Mouse (Mus musculus): ENCODE measurements around the gene Farsb.
A peak's percentile ranks its signal among the peaks of the same experiment; 100 is the strongest.

Gene Farsb

DNA sequence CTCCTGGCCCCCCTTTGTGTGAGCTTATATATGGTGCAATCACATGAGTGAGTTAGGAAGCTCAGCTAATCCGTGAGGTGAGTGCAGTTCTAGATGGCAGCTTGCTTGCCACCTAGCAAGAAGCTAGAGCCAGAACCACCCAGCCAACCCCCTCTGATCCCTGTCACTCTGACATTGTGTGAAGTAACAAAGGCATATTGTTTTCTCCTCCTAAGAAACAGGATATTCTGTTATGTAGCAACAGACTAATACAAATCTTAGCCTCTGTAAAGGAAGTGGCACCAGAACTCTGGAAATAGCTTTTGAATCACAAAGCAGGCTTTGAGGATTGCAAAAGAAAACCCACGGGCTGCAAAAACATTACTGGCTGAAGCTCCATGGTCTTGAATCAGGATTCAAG, 4.3 kb downstream of the Farsb start:
- DNase-seq (ENCODE audit: low spot score in 2 of 2): no peak

GRCm38 (mm10) chr1:78483430-78483829, 5.3 kb downstream of the Farsb start:
- DNase-seq (ENCODE audit: low spot score in 2 of 2): no peak

- DNase-seq (ENCODE audit: low spot score in 2 of 2): no peak
These were observed 16.3 kb downstream of the Farsb start for GRCm38 (mm10) chr1:78472441-78472840.

DNA sequence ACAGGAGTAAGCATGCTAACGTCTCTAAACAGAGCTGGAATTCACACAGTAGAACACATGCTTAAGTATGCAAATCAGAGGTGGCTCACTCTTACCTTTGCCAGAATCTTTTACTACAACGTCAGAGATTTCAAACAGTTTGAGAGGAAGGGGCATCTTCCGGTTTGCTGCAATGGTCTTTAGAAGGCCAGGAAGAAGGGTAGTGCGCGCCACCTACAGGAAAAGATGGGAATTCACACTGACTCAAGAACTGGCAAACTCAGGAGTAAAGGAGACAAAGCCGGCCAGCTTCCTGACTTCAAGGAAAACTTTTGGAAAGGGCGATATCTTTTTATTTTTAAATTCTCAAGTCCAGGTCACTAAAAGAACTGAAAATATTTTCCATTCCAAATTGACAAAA, 34.0 kb downstream of the Farsb start:
- peak; percentile 11 to 60 for DNase-seq (ENCODE audit: low spot score in 2 of 2)

- no peak for DNase-seq (ENCODE audit: low spot score in 2 of 2)
These were observed 34.8 kb downstream of the Farsb start for GRCm38 (mm10) chr1:78453886-78454285.

DNA sequence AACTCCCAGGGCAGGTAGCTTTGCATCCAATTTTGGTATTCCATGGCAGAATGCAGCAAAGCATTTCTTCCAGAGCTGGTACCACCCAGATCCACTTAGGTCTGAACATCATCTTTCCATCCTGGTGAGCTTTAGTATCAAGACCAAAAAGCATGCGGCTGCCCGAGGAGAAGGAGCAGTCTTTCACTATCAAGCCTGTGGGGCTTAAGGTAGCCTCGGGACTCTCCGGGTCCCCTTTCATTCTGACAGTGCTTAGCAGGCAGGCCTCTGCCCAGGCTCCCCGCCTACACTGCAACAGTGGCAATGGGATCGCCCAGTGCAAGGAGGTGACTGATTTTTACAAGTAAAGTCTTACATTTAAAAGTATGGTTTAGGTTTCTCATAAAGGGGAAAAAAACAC, 36.2 kb downstream of the Farsb start:
- no peak for DNase-seq (ENCODE audit: low spot score in 2 of 2)

- no peak for DNase-seq (ENCODE audit: low spot score in 2 of 2)
These were observed 37.4 kb downstream of the Farsb start for GRCm38 (mm10) chr1:78451070-78451854.

DNA sequence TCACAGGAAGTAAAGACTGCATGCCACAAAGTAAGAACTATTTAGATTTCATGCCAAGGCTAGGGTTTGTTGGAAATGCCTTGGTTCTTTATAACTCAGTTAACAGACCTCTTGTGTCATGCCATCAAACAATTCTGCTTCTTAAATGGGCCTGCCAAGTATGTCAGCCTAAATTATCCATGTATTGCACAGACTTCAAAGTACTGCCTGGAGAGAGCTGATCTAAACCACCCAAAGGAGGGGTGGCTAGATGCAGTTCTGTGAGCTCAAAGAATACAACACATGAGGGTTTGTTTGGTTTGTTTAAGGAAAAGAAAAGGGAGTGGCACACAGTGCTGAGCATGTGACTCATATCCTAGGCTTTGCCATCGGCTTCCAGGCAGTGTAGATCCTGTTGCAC, 40.6 kb downstream of the Farsb start:
- no peak for DNase-seq (ENCODE audit: low spot score in 2 of 2)

DNA sequence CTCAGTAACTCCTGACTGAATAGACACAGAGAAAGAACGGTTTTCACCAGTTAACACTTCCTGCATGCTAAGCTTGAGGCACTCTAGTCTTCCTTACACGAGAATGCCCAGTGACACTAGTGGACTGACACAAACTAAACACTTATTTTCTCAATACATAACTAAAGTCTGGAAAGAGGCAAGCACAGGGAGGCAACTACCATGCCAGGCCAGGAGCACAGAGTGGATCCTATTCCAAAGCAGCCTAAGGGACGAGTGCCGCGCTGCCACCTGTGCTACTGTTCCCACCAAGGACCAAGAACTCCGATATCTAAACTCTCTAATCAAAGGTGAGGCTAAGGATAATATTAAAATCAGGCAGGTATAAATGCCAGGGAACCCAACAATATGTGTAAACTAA, 42.0 kb downstream of the Farsb start:
- no peak for DNase-seq (ENCODE audit: low spot score in 2 of 2)

DNA sequence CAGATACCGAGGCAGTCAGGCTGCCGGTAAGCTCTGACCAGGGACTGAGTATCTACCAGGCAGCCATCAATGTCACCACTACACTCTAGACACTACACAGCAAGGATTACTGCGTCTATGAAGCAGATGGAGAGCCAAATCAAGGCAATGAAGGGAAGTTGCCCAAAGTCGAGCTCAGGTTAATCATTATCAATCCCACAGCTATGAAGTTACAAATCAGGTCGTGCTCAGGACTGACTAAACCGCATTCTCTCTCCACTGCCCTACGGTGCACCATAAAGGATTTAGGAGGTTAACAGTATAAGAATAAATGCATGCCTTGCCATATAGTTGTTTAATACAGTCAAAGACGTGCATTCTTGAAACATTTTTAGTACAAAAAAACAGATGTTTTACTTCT, 42.5 kb downstream of the Farsb start:
- no peak for DNase-seq (ENCODE audit: low spot score in 2 of 2)

DNA sequence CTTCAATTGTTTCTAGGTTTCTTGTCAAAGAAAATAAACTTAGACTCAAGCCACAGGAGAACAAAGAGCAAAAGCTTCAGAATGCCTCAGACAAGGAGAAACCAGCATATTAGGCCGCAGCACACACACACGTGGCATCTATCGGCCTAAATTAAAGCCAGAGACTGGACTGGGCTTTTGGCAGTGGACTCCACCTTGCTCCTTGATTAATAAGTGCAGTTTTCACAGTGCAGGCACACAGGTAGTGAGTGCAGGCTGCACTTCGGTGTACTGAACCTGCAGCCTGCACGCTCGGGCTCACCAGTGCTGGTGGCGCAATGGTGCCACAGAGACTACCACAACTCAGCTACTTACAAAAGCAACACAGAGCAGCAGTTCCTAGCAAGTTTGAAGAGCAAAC, 45.6 kb downstream of the Farsb start:
- no peak for DNase-seq (ENCODE audit: low spot score in 2 of 2)

GRCm38 (mm10) chr1:78440716-78441115, 48.0 kb downstream of the Farsb start:
- DNase-seq (ENCODE audit: low spot score in 2 of 2): no peak

DNA sequence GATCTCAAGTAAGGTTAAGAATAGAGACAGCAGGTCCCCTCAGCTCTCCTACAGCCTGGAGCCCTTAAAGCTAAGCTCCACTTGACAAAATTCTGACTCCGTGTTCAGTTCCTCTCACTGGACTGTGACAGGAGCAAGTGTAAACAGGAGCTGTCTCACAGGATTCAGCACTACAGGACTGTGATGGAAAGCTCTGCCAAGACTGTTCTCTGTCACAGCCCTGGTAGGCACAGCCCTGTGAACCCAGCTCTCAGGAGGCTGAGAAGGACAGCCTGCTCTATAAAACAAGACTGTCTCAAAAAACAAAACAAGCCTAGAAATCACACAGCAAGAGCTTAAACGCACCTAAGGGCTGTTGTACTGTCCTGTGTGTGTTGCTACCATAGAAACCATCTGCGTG, 51.5 kb downstream of the Farsb start:
- DNase-seq (ENCODE audit: low spot score in 2 of 2): no peak

DNA sequence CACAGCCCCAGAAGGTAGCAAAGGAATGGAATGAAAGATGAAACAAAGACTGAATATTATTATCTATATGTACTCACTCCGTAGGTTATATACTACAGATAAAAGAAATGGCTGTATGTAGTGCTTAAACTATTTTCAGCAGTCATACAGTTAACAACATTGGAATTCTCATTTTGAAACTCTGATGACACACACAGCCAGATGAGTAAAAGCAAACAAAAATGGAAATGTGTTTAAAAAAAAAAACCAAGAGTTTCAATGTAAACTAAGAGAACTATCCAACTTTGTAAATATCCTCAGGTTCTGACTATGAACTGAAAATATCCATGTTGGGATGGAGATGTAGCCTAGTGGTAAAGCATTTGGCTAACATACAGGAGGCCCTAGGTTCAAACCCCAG, 52.3 kb downstream of the Farsb start:
- no peak for DNase-seq (ENCODE audit: low spot score in 2 of 2)

- no peak for DNase-seq (ENCODE audit: low spot score in 2 of 2)
These were observed 52.7 kb downstream of the Farsb start for GRCm38 (mm10) chr1:78435967-78436366.

DNA sequence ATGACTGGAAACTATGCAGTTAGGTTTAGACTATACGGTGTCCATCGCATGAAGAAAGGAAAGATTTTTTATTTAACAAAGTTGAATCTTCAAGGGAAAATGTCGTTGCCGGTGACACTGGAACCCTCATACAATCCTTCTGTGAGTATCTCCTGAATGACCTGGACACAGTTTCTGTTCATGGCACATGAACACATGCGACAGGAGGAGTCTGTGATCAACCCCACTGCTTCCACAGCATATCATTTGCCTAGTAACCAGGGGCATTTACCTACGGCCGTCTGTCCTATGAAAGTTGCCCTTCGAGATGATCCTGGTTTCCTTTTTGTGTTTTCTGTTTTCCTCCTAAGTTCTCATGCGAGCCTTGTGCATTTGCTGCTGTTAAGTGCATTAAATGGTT, 55.2 kb downstream of the Farsb start:
- DNase-seq (ENCODE audit: low spot score in 2 of 2): no peak

- DNase-seq (ENCODE audit: low spot score in 2 of 2): no peak
These were observed 59.8 kb downstream of the Farsb start for GRCm38 (mm10) chr1:78428851-78429250.

GRCm38 (mm10) chr1:78426841-78427240, 61.9 kb downstream of the Farsb start:
- no peak for DNase-seq (ENCODE audit: low spot score in 2 of 2)

GRCm38 (mm10) chr1:78425793-78426700, 62.6 kb downstream of the Farsb start:
- peak; percentile 36 to 57 for DNase-seq (ENCODE audit: low spot score in 2 of 2)

GRCm38 (mm10) chr1:78425309-78425708, 63.4 kb downstream of the Farsb start:
- no peak for DNase-seq (ENCODE audit: low spot score in 2 of 2)

- DNase-seq (ENCODE audit: low spot score in 2 of 2): no peak
These were observed 63.8 kb downstream of the Farsb start for GRCm38 (mm10) chr1:78424848-78425247.

DNA sequence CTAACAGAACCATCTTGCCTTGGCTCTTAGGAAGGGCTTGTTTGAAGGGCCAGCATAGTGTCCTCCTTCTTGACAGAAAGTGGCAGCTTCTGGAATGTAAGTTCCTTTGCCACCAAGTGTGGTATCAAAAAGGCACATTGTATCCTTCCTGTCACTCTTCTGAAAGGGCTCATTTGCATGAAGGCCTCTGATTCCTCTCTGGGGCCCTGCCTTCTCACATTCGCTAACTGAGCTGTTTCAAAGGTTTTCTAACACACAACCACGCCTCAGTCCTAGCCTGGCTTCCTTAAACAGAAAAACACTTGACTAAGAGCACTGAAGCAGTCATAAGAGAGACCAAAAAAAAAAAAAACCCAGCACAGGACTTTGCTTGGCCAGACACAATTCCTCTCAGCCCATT, 66.1 kb downstream of the Farsb start:
- no peak for DNase-seq (ENCODE audit: low spot score in 2 of 2)

DNA sequence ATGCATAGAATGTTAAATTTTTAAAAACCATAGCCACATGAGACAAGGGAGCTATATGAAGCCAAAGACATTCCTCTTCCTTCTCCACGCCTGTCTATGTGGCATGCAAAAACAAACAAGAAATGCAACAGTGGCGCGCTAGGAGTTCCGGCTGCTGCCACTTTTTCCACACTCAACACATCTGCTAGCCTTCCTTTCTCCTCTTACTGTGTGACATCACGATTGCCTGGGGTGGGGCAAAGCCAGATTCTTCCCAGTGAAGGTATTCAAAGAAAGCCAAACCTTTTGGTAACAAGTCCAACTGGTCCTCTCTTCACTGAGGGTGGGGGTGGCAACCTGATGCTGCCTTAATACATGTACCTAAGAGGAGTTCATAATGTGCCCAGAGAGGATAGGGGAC, 66.9 kb downstream of the Farsb start:
- no peak for DNase-seq (ENCODE audit: low spot score in 2 of 2)

Data from frontal cortex, postnatal 36 days (tissue).